In the genomic region with DNA sequence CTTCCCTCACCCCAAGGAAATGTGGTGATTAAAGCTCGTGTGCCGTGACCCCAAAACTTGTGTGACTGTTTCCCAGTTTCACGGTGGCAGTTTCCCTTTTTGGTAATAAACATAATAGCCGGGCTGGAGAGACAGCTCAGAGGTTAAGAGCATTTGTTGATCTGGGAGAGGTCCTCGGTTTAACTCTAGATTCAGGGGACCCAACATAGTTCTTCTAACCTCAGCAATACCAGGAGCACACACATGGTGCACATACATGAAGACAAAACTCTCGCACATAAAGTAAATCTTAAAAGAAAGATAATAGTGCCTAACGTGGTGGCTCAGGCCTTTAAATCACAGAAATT, we compare ENCODE assay signal across 8 mouse cellular contexts. TPM values are rescaled to one million over a fixed set of nuclear protein-coding genes. Genes with fewer than 3 reads are reported as not detected.
DNase-seq lines count a peak whose midpoint lies in the region; ATAC-seq lines count a peak whose summit lies in the region.

No protein-coding gene starts in this region.

- H3K27me3 ChIP-seq in kidney, embryonic 16.5 days (ENCODE audit: insufficient read depth, low read length) = no peaks in the 10 kb centered on the region
- H3K27me3 ChIP-seq in hindbrain, embryonic 14.5 days (ENCODE audit: control insufficient read depth, insufficient read depth, low read length) = no peaks in the 10 kb centered on the region
- H3K27me3 ChIP-seq in midbrain, embryonic 14.5 days (ENCODE audit: control insufficient read depth, insufficient read depth, low read length) = no peaks in the 10 kb centered on the region

- H3K4me3 ChIP-seq in kidney, embryonic 16.5 days (ENCODE audit: low read length) = peak overlapping the region; percentile 88
- H3K4me3 ChIP-seq in brown adipose tissue, adult 24 weeks (ENCODE audit: insufficient read depth, low read depth, low read length) = peak overlapping the region; percentile 68
- peak overlapping the region; percentile 63 for H3K4me3 ChIP-seq in hindbrain, embryonic 14.5 days (replicated peaks; ENCODE audit: low read length)
- peak overlapping the region; percentile 79 for H3K4me3 ChIP-seq in midbrain, embryonic 14.5 days (replicated peaks; ENCODE audit: low read depth, low read length)

- H3K4me2 ChIP-seq in kidney, embryonic 16.5 days (replicated peaks; ENCODE audit: low read depth, low read length) = peak overlapping the region; percentile 80
- H3K4me2 ChIP-seq in hindbrain, embryonic 14.5 days (replicated peaks) = peak overlapping the region; percentile 79
- peak overlapping the region; percentile 72 for H3K4me2 ChIP-seq in midbrain, embryonic 14.5 days (ENCODE audit: low read length)

- H3K9me3 ChIP-seq in kidney, embryonic 16.5 days (ENCODE audit: low read length) = no peaks in the 10 kb centered on the region
- H3K9me3 ChIP-seq in hindbrain, embryonic 14.5 days (ENCODE audit: control insufficient read depth, low read length) = no peaks in the 10 kb centered on the region
- H3K9me3 ChIP-seq in midbrain, embryonic 14.5 days (ENCODE audit: control insufficient read depth, low read length) = no peaks in the 10 kb centered on the region

- DNase-seq in kidney, adult 18-20 months = no peak
- DNase-seq in hindbrain, embryonic 14.5 days (ENCODE audit: low spot score) = no peak
- DNase-seq in midbrain, embryonic 14.5 days = no peak
- no peak for DNase-seq in T-cell, adult 2 months (ENCODE audit: low spot score)
- no peak for DNase-seq in layer of hippocampus, postnatal 36 days
- DNase-seq in kidney, postnatal 10 days = no peak

- peak overlapping the region; percentile 46; the same call in 1 of the 2 replicates for H3K27ac ChIP-seq in kidney, embryonic 16.5 days (ENCODE audit: low read length)
- H3K27ac ChIP-seq in brown adipose tissue, adult 24 weeks (replicated peaks; ENCODE audit: low read depth, low read length) = peak overlapping the region; percentile 98
- H3K27ac ChIP-seq in hindbrain, embryonic 14.5 days = peak overlapping the region; percentile 58
- peak overlapping the region; percentile 55; the same call in 1 of the 2 replicates for H3K27ac ChIP-seq in midbrain, embryonic 14.5 days (replicated peaks; ENCODE audit: low read depth, low read length)

- peak; percentile 50; the same call in 1 of the 2 replicates for ATAC-seq in kidney, embryonic 16.5 days (ENCODE audit: low FRiP score, low TSS enrichment)
- ATAC-seq in hindbrain, embryonic 14.5 days (ENCODE audit: low FRiP score) = peak; percentile 49; the same call in 1 of the 2 replicates
- ATAC-seq in midbrain, embryonic 14.5 days (ENCODE audit: low FRiP score, low TSS enrichment) = 0 out of 2 replicates have a peak, but pooled peaks have one; percentile 2

- peak overlapping the region; percentile 87 for H3K9ac ChIP-seq in kidney, embryonic 16.5 days (replicated peaks; ENCODE audit: low read length)
- H3K9ac ChIP-seq in hindbrain, embryonic 14.5 days = peak overlapping the region; percentile 80
- peak overlapping the region; percentile 47; the same call in 1 of the 2 replicates for H3K9ac ChIP-seq in midbrain, embryonic 14.5 days (replicated peaks; ENCODE audit: low read length)

- WGBS in kidney, embryonic 16.5 days = 16% methylated on average over 7 of the region's 7 CpGs
- 31% methylated on average over 7 of the region's 7 CpGs for WGBS in hindbrain, embryonic 14.5 days
- 31% methylated on average over 7 of the region's 7 CpGs for WGBS in midbrain, embryonic 14.5 days

- H3K4me1 ChIP-seq in kidney, embryonic 16.5 days (ENCODE audit: insufficient read depth, low read length) = peaks cover 6% of the 10 kb centered on the region
- H3K4me1 ChIP-seq in brown adipose tissue, adult 24 weeks (ENCODE audit: control insufficient read depth, insufficient read depth, insufficient read length, low read length) = no peaks in the 10 kb centered on the region
- H3K4me1 ChIP-seq in hindbrain, embryonic 14.5 days (replicated peaks; ENCODE audit: control insufficient read depth, insufficient read depth, low read length) = peaks cover 4% of the 10 kb centered on the region; the same call in 1 of the 2 replicates
- H3K4me1 ChIP-seq in midbrain, embryonic 14.5 days (ENCODE audit: control insufficient read depth, insufficient read depth, low read length) = 0 out of 2 replicates have a peak, but pooled peaks cover 5% of the 10 kb centered on the region

- peaks cover 19% of the 10 kb centered on the region for H3K36me3 ChIP-seq in kidney, embryonic 16.5 days (ENCODE audit: insufficient read depth, low read length)
- peaks cover 18% of the 10 kb centered on the region for H3K36me3 ChIP-seq in hindbrain, embryonic 14.5 days (replicated peaks; ENCODE audit: control insufficient read depth, insufficient read depth)
- peaks cover 18% of the 10 kb centered on the region for H3K36me3 ChIP-seq in midbrain, embryonic 14.5 days (ENCODE audit: control insufficient read depth, insufficient read depth, low read length)

RNA-seq across cellular contexts. Expression of gene Ndufs5, which starts 0.4 kb away (rescaled TPM):
- polyA plus RNA-seq in kidney, embryonic 16.5 days (2015; fragmentation: Nextera tagmentation; extraction: Ambion mirVana) = 290 and 298 TPM in 2 replicates
- polyA plus RNA-seq in brown adipose tissue, adult 24 weeks (2012; ENCODE audit: insufficient read depth, insufficient read length, missing spikeins) = 1,258 and 1,341 TPM in 2 replicates
- polyA plus RNA-seq in hindbrain, embryonic 14.5 days (2014; fragmentation: Nextera tagmentation; extraction: Ambion mirVana) = 501 and 593 TPM in 2 replicates
- 428 and 578 TPM in 2 replicates for polyA plus RNA-seq in midbrain, embryonic 14.5 days (2014; fragmentation: Nextera tagmentation; extraction: Ambion mirVana)
- 100 to 1,000 TPM; 180 to 196 TPM for total RNA-seq in layer of hippocampus, postnatal 36 days (2021)

RNA-seq across cellular contexts. Expression of gene Akirin1, which starts 31.7 kb away (rescaled TPM):
- polyA plus RNA-seq in kidney, embryonic 16.5 days (2015; fragmentation: Nextera tagmentation; extraction: Ambion mirVana) = 42.3 and 42.7 TPM in 2 replicates
- polyA plus RNA-seq in brown adipose tissue, adult 24 weeks (2012; ENCODE audit: insufficient read depth, insufficient read length, missing spikeins) = 41.9 and 46.0 TPM in 2 replicates
- polyA plus RNA-seq in hindbrain, embryonic 14.5 days (2014; fragmentation: Nextera tagmentation; extraction: Ambion mirVana) = 88.5 and 100 TPM in 2 replicates
- 83.4 and 96.0 TPM in 2 replicates for polyA plus RNA-seq in midbrain, embryonic 14.5 days (2014; fragmentation: Nextera tagmentation; extraction: Ambion mirVana)
- total RNA-seq in layer of hippocampus, postnatal 36 days (2021) = 10 to 100 TPM; 56.8 to 65.2 TPM

RNA-seq across cellular contexts. Expression of gene Macf1, which starts 34.2 kb away (rescaled TPM):
- 37.1 and 38.1 TPM in 2 replicates for polyA plus RNA-seq in kidney, embryonic 16.5 days (2015; fragmentation: Nextera tagmentation; extraction: Ambion mirVana)
- polyA plus RNA-seq in brown adipose tissue, adult 24 weeks (2012; ENCODE audit: insufficient read depth, insufficient read length, missing spikeins) = 74.3 and 90.1 TPM in 2 replicates
- polyA plus RNA-seq in hindbrain, embryonic 14.5 days (2014; fragmentation: Nextera tagmentation; extraction: Ambion mirVana) = 111 and 120 TPM in 2 replicates
- polyA plus RNA-seq in midbrain, embryonic 14.5 days (2014; fragmentation: Nextera tagmentation; extraction: Ambion mirVana) = 140 and 143 TPM in 2 replicates
- 100 to 1,000 TPM; 225 to 255 TPM for total RNA-seq in layer of hippocampus, postnatal 36 days (2021)

Comparison
In these comparisons a context has a peak if more than half of its experiments do, and no peak if none do; other contexts are left out.
1. H3K27ac ChIP-seq: peak in every context shown above with its lines; median percentile 98 in brown adipose tissue, adult 24 weeks; 58 in hindbrain, embryonic 14.5 days; 55 in midbrain, embryonic 14.5 days; 46 in kidney, embryonic 16.5 days.